Mouse (Mus musculus) spleen, postnatal 36 days (tissue): ENCODE measurements at regions not wholly inside any gene's neighbourhood (a gene's known extent, or its start where the extent isn't known, plus 50 kb on each side); places are given as distances from the start of the nearest gene placed in this dataset.
A peak's percentile ranks its signal among the peaks of the same experiment; 100 is the strongest.

Experiments
- DNase-seq, 2 experiments: peaks; one replicate each; pipeline ENCODE4 v3.0.0; 2022; ENCODE audit warnings: low spot score in 2 of 2, mixed read lengths in 1 of 2

DNA sequence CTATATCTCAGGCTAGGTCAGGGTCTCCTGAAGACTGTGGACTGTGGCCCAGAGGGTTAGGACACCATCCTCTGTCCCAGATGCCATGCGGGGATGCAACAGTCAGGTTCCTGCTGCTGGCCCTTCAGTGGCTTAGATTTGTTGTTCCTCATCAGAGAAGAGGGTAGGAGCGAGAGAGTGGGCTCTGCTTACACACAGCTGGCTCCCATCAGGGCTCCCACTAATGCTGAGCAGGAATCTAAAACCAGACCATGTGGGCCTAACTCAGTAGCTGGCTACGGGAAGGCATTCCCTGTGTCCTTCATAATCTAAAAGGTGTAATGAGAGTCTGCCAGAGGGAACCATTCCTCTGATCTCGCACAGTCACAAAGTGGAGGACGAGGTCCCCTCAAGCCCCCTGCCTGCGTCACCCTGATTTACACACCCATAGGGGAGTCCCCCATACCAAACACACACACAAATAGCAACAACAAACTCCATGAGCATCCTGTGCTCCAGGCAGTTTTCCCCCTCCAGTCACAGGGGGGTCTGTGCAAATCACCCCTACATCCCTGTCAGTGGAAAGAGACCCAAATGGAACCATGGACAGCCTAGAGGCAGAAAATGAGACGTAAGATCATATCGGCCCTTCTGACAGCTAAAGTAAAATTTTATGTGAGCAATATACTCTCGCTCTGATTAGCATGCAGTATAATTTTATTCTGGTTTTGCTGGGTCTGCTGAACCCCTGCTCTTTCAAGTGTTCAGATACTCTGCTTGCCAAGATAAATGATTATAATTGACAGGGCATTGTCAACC lies 234.8 kb downstream of the 3110018I06Rik start:
- no peak for DNase-seq

DNA sequence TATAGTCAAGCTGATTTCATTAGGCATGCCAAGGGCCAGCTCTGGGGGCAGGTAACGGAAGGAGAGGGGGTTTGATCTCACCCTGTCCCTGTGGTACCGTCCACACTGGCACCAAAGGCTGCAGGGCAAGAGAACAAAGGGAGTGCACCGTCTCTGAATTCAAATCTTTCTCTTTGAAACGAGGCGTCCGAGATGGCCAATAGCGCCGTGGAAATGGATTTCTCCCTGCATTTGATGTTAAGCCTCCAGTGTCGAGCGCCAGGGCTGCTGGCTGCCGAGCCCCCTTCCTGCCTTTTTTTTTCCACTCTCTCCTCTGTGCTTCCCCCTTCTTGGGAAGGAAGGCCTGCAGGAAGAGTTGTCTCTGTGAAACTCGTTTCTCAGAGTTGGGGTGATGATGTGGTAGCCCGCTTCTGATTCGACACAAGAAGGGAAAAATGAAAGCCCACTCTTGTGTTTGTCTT lies 235.5 kb downstream of the 3110018I06Rik start:
- no peak for DNase-seq

DNA sequence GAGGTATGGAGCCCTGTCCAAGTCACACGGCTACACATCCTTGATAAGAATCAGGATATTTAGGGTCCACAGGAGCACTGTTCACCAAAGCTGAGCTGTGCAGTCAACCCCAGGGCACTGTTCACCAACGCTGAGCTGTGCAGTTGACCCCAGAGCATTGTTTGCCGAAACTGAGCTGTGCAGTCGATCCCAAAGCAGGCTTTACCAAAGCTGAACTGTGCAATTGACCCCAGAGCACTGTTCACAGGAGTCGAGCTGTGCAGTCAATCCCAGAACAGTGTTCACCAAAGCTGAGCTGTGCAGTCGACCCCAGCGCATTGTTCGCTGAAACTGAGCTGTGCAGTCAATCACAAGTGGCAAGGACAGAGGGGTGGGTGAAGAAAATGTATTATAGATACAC lies 236.0 kb downstream of the 3110018I06Rik start:
- DNase-seq, result no peak

DNA sequence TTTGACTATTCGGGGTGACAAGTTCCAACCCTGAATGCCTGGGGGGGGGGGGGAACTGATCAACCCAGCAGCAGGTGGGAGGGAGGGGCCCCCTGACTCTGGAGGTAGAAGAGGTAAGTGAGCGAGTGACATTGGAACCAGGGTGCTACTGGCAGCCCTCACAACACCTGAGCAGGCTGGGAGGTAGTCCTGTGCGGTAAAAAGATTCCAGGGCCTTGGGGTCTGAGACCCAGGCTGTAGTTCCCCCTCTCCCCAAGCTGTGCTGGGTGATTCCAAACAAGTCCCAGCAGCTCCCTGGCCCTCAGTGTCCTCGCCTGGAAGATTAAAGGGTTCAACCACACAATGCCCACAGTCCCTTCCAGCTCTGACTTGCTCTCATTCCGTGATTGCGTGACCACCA lies 240.4 kb downstream of the 3110018I06Rik start:
- DNase-seq, result no peak

DNA sequence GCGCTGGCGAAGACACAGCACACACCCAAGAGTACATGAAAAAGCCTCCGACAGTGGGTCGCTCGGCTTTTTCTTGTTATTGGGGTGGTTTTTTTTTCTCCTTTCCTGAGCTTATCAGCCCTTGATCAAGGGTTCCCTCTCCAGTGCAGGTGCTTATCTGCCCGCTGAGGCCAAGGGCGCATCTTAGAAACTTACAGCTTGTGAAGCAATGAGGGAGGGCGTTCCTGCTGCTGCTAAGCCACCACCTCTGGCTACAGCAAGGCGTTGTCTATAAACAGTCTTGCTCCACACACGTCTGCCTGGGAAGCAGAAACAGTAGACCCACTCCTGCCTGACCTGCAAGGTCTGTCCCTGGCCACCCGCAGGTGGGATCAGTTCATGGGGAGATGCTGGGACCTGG lies 240.9 kb downstream of the 3110018I06Rik start:
- DNase-seq, result peak; percentile 18 to 23

DNA sequence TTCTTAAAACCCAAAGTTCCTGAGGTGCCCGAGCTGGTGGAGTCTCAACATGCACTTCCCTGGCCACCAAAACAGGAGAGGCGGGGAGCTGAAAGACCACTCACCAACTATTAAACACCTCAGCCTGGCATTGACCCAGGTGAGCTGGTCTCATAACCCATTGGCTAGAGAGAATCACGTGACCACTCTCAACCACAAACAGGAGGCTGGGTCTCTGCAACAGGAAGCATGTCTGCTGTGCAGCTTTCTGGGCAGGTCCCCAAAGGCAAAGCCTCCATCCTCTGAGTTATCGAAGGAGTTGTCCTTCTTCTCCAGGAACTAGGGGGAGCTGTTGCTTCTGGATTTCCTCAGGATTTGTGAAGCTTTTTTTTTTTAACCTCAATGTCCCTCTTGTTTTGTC lies 242.5 kb downstream of the 3110018I06Rik start:
- no peak for DNase-seq

DNA sequence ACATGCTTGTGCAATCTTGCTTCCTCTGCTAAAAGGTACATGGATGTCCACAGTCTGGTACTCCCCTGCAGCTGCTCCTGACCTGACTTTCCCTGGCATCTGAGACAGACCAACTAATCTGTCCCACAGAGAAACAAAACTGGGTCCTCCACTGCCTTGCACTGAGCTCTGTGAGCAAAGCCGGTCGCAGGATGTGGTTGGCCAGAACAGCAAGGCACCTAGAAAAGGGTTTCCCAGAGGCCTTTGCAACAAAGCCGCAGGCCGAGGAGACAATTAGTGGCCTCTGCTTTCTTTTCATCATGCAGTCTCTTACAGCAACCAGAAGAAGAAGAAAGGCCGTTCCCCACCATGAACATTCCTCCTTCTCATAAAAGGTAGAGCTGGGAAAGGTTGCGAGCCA lies 246.1 kb downstream of the 3110018I06Rik start:
- DNase-seq, result peak; percentile 31 to 38

DNA sequence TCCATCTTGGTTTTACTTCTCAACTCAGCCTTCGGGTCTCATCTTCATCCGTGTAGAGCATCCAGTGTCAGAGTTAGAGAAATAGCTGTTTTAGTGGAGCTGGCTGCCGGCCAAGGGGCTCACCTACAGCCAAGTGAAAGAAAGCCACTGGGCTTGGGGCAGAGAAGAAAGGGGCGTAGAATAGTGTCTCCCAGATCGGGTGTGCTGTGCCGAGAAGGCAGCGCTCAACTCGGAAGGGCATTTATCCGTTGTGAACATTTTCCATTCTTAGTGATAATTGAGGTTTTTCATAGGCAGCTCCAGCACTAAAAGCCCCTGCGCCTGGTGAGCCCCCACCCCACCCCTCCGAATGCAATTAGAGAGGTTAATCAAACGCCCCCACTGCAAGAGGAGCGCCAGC lies 254.2 kb downstream of the 3110018I06Rik start:
- DNase-seq, result no peak

DNA sequence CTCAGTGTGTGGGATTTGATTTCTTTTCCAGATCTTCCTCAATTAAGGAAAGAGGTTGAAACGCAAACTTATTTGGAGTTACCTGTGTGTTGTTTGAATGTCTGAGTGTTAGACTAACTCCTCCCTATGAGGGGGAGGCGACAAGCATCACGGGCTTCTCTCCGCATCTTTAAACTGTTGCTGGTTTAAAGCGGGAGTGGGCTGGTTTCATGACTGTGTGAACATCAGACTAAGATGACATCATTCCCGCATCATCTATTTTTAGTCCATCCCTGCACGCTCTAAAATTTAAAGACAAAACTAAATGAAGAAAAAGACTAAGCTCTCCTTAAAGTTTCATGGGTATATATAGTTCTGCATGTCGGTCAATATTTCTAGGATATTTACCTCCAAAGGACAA lies 256.4 kb downstream of the 3110018I06Rik start:
- no peak for DNase-seq

DNA sequence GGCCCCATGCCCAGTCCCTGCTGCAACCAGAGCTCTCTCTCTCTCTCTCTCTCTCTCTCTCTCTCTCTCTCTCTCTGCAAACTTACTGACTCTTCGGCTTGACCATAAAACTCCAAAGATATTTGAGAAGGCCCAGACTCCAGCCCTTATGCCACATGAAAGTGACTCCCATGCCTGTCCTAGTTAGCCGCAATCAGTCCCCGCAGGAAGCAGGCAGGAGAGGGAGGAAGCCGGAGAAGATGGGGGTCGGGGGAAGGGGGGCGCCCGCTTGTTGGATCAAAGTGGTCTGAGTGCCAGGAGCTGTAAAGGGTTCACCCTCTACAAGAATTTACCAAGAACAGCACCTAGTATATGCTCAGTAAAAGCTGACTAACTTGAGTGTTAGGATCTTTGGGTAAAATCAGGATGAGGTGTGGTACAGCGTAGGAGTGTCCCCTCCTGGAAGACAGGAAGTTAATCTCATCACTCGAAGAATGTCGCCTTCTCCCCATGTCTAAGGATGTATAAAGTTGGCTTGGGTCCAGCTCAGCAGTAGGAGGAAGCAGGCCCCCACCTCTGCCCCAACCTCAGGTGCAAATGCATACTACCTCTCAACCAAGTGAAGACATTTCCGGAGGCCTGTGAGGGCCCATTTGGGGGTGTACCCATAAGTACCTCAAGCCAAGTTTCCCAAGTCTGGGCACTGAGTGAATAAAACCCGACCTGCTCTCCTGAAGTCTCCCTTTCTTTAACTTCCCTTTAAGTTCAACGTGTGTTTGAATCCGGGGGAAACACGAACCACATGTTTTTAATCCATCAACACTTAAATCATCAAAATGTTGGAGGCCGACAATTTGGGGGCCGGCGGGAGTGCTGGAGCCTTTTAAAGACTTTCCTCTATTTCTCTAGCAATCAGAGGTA lies 254.7 kb downstream of the Bcl11b start:
- no peak for DNase-seq

DNA sequence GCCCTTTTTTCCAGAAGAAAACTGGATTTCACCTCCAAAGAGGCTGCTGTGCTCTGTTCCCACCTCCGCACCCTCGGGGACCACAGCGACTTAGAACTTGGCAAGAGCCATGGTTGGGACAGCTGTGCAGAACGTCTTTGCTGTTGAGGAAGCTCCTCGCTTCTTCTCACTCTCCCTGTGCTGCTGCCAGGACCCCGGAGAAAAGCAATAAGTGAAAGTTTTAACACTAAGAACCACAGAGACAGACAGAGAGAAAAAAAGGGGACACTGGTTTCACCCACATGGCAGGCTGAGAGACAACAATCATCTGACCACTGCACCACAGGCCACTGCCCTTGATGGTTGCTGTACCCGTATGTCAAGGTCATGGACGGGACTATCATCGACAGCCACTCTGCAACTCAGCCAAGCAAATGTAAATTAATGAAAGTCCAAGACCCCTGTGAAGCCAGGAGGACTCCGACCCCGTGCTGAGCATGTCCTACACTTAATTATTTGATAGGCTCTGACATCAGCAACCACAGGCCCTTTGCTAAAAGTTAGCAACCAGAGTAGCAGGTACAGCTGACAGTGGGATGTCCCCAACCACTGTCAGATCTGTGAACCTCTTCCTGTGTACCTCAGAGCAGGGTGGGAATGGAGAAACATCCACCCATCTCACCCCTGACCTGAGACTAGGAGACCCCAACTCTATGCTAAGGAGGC lies 253.9 kb downstream of the Bcl11b start:
- DNase-seq, result no peak

DNA sequence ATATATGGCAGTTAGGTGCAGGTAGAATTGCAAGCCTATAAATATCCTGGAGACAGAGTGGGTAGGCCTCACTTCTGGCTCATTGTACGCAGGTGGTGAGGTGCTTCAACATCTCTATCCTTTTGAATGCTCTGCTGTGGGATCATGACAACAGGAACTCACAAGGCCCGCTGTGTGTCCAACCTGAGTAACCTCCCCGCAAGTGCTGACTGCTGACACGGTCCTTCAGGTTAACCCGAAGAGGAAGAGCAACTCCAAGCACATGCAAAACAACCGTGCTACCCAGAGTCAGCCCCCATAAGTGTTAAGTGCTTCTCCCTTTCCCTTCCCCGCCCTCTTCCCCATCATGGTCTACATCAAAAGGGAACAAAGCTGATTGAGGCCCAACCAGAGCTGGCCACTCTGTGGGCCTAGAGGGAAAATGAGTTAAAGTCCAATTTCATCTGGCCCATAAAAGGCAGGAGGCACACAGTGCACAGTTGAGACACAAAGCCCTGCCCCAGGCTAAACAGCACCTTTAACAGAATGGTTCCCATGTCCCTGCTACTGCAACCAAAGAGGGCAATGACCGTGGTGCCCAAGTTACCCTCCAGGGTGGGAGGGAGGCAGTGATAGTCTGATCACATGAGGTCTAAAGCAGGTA lies 253.0 kb downstream of the Bcl11b start:
- DNase-seq, result no peak

DNA sequence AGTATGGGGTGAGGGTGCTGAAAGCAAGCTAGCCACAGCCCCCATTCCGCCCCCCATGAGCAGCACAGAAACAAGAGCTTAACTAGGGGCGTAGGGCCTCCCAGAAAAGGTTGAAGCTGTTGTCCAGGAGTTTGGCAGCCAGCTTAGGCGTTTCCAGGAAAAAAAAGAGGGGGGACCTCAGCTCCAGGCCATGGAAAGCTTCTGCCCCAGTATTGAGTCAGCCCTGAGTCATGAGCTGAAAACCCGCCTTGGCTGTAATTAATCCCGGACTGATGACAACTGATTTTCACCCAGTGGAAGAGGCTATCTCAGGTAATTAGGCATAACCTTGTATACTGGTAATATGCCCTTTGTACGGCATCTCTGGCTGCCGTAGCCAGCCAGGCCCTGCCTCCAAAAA lies 251.3 kb downstream of the Bcl11b start:
- DNase-seq, result no peak

DNA sequence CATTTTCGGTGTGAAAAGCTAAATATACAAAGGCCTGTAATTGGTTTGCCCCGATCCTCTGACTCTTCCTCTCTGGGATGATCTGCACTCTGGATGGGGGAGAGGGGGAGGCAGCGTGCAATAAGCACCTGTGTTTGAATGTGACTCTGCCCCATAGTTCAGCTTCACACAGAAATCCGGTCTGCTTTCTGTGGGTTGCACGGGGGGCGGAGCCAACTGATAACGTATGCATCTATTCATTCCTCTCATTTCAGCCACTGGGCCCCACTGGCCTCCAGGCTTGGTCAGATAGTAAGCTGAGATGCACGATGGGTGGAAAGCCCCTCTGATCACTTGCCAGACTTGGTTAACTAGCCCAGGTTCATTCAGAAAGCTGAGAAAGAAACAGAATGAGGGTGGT lies 250.8 kb downstream of the Bcl11b start:
- no peak for DNase-seq

DNA sequence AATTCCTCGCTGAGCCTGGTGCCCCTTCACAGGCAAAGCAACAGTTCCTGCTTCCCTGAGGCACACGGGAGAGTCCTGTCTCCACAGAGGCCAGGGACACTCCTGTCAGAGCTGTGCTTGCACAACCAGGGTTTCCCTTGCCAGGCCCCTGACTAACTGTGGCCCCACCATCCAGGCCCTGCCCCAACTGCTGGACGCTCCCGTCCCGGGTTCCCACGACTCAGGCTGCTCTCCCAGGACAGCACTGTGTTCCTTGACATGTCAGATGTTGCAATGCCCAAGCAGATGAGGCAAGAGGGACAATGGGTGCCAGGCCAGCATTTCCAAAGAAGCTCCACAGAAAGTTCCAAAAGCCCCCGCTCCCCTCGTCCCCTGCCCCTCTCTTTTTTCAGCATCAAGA lies 250.4 kb downstream of the Bcl11b start:
- DNase-seq, result no peak

DNA sequence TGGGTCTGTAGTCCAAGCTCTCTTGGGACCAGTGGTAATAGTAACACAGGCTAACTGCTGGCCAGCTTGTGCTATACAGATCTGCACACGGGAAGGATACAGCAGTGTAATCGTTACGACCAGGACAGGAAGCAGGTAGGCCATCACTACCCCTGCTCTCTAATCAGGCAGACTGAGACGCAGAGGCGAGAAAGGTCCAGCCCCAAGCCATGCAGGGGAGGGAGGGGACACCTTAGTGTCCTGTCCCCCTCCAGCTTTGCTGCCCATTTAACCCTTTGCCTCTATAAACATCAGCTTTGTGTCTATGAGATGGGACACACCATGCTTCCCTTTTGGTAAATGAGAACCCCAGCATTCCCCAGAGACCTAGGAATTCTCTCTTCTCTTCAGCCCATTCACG lies 249.9 kb downstream of the Bcl11b start:
- no peak for DNase-seq

DNA sequence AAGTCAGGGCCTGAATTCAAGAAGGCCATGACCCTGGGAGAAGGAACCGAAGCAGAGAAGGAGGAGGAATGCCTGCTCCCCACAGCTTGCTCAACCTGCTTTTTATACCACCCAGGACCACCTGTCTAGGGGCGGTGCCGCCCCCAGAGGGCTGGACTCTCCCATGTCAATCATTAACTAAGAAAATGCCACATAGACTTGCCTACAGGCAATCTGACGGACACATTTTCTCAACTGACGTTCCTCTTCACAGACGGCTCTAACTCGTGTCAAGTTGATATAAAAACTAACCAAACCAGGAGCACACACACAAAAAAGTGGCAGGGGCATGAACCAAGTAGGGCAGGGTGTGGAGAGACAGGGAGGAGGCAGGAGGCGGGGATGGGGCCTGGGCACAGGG lies 248.5 kb downstream of the Bcl11b start:
- DNase-seq, result no peak

DNA sequence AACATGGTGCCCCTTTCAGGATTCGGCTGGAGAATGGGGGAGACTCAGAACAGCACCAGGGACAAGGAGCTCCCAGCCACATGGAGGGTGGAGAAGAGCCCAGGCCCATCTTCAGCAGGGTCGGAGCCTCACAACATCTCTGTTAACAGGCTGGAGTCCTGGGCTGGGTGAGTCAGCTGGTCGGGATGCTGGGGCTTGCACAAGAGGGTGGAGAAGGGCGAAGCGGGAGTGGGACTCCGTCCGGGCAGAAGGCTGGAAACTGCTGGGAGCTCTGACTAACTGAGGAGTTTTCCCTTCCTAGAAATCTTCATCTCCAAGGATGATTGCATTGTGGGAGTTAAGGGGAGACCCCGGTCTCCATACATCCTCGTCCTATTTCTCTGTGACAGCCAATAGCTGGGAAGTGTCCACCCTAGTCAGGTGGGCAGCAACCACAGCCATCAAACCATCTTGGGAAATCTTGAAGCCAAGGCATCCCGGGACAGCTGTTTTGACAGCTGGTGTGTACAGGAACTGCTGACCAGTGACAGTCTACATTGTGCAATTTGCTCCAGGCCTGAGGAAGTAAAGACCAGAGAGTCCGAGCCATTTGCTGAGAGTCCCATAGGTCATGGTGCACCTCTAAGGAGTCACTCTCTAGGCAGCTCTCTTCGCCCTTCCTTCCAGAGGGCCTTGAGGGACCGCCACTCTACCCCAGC lies 247.4 kb downstream of the Bcl11b start:
- no peak for DNase-seq

DNA sequence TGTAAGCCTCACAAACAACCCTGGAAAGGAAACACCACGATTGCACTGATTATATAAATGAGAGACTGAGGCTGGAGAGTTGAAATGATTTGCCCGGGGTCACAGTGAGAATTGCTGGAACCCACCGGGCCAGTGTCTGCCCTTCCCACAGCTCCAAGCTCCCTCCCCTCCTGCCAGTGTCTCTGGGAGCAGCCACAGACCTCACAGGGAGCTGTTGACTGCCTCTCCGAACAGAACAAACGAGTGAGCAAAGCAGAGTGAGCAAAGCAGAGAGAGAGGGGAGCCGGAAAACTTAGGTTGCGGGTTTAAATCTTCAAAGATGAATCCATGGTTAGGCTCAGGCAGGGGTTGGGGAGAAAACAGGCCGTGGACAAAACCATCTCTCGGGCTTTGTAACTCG lies 246.2 kb downstream of the Bcl11b start:
- no peak for DNase-seq

DNA sequence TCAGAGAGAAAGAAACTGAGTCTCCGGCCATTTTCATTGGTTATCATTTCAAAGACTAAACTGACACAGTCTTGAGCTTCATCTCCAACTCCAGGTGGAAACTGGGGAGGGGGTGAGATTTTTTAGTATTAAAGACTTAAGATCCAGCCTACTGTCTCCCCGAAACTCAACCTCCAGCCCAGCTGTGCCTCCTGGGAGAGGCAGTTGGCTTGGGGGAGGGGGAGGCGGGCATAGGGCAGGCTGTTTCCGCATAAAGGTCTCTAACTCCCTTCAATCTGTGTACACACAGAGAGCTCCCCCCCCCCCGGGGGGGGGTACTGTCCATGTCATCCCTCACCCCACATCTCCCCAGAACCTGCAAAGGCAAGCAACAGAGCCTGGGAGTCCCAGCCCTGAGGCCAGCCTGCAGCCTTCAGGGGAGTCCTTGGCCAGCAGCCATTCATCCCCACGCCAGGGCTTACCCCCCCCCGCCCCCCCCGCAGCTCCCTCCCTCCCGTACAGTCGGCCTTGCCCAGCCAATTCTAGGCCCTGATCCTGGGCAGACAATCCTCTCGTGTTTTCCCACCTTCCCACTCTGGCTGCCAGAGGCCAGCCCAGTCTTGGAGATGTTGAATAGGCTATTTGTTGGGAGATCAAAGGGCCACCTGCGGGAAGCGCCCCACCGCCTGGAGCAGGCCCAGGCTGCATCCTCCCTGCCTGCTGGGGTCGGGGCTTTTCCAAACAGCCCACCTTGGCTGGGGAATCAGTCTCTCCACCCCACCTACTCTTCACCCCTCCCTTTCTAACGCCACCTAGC lies 245.2 kb downstream of the Bcl11b start:
- no peak for DNase-seq
